Mouse (Mus musculus) heart, postnatal 0 days (tissue): ENCODE results near the gene Lrrc75a. TPM values are rescaled to one million over a fixed set of nuclear protein-coding genes. Genes with fewer than 3 reads are reported as not detected.

ENCODE experiments used
- ATAC-seq: fragments of 200-750 bp; cut with Nextera tagmentation; 2 replicates; pipeline ENCODE4 v1.8.0; 2017; ENCODE audit warnings: low read depth, moderate number of reproducible peaks, moderate library complexity; ENCODE audit not compliant: insufficient read depth
- DNase-seq: peaks from one replicate; pipeline ENCODE4 v3.0.0-alpha.2; 2016; ENCODE audit warnings: low spot score
- H3K27ac ChIP-seq: fragments of 300-500 bp; sonication (generic); 2 replicates; pipeline ENCODE4 v1.5.1; 2014; ENCODE audit warnings: low read depth, mild to moderate bottlenecking
- H3K27me3 ChIP-seq: fragments of 300-500 bp; sonication (generic); 2 replicates; pipeline ENCODE4 v1.6.1; 2014; ENCODE audit warnings: low read length, mixed read lengths; ENCODE audit not compliant: control insufficient read depth, insufficient read depth
- H3K36me3 ChIP-seq: fragments of 300-500 bp; sonication (generic); replicated peaks from 2 replicates; pipeline ENCODE4 v1.6.1; 2014; ENCODE audit warnings: low read length, mixed read lengths; ENCODE audit not compliant: control insufficient read depth, insufficient read depth
- H3K4me1 ChIP-seq: fragments of 300-500 bp; sonication (generic); 2 replicates; pipeline ENCODE4 v1.6.1; 2014; ENCODE audit warnings: antibody characterized with exemption; ENCODE audit not compliant: control insufficient read depth, insufficient read depth
- H3K4me2 ChIP-seq: fragments of 300-500 bp; sonication (generic); 2 replicates; pipeline ENCODE4 v1.6.1; 2014; ENCODE audit warnings: low read depth, mild to moderate bottlenecking, low read length, moderate library complexity
- H3K4me3 ChIP-seq: fragments of 300-500 bp; sonication (generic); 2 replicates; pipeline ENCODE4 v1.5.1; 2014; ENCODE audit warnings: low read depth, low read length
- H3K9ac ChIP-seq: fragments of 300-500 bp; sonication (generic); replicated peaks from 2 replicates; pipeline ENCODE4 v1.6.1; 2014; ENCODE audit warnings: low read depth, low read length, mixed read lengths
- H3K9me3 ChIP-seq: fragments of 300-500 bp; sonication (generic); replicated peaks from 2 replicates; pipeline ENCODE4 v1.6.1; 2016; ENCODE audit warnings: low read length; ENCODE audit not compliant: control insufficient read depth
- CTCF ChIP-seq: IDR thresholded peaks from 2 replicates; pipeline ENCODE4 v1.5.1; 2016; ENCODE audit warnings: antibody characterized with exemption, control low read depth, low read depth
- EP300 ChIP-seq: IDR thresholded peaks from 2 replicates; pipeline ENCODE4 v1.6.1; 2016; ENCODE audit warnings: antibody characterized with exemption, low read depth
- WGBS: fragments of 180-500 bp; shearing (Covaris S2); extraction: QIAGEN DNeasy Blood & Tissue Kit; methylation state at CpG from one replicate; pipeline ENCODE4 v1.1.7; 2014; 5-methylcytosine and 5-hydroxymethylcytosine counted together
- polyA plus RNA-seq: library from polyadenylated mRNA; unstranded; fragments of >200 nt; fragmentation: Nextera tagmentation; extraction: Ambion mirVana; gene quantifications from 2 replicates; pipeline ENCODE4 v1.2.1, GENCODE M21; 2015
- total RNA-seq: library from RNA; depleted of rRNA; stranded (reverse); fragments of >200 nt; gene quantifications from 2 replicates; pipeline ENCODE4 v1.2.3, GENCODE M21; 2014; ENCODE audit warnings: low replicate concordance

Lrrc75a gene
- total and polyA plus RNA-seq, 2 experiments from 2014 or later = 9.6 to 33.9 TPM

DNA sequence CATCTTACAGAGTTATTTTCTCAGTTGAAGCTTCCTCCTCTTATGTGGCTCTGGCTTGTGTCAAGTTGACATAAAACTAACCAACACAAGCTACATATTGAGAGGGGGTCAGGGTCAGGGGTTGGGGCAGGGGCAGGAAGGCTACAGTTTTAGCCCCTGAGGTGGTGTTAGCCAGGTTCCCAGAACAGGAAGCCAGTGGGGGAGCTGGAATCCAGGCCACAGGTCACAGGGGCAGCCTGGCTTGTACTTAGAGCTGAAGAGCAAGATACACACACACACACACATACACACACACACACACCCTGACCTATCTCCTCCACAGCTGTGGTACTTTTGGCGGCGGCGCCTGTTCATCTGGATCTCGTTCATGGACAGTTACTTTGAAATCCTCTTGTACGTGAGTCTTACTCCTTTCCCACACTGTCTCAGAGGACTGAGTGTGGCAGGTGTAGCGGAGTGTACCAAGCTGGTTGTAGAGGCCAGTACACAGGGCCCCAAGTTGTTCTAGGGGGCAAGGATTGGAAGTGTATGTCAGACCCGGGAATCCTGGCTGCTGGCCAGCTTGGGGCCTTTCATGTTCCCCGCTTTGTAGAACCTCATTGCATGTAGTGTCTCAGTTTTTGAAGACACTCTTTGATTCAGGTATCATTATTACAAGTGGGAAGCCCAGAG lies 56.3 kb downstream of the Lrrc75a start:
- Histone ChIP-seq H3K27me3 (no peaks in the 10 kb centered on the region), H3K36me3 (no peaks in the 10 kb centered on the region), H3K9ac (no peak overlapping the region), H3K27ac (no peak overlapping the region), H3K9me3 (no peaks in the 10 kb centered on the region), H3K4me1 (peaks cover 10% of the 10 kb centered on the region; the same call in 1 of the 2 replicates), H3K4me2 (no peak overlapping the region), H3K4me3 (no peak overlapping the region)
- peak; percentile 49 for ATAC-seq
- DNase-seq = no peak
- WGBS = 44% methylated on average over 8 of the region's 8 CpGs
- TF ChIP-seq EP300 = no peak
- TF ChIP-seq CTCF = no peak

DNA sequence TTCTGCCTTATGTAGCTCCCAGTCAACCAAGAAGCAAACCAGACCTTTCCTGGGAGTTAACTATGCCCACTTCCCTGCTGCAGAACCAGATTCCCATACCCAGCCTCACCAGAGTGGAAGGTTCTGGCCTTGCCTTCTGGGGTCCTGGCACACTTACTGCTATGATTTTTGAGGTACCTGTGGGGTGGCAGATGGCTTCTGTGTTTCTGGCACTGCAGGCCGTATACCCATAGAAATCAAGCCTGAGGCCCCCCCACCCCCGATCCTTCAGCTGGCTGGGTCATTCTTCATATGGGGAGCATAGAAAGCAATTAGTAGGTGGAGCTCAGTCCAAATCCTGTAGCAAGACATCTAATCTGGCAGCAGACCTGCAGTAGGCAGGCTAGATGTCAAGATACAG lies 57.3 kb downstream of the Lrrc75a start:
- DNase-seq (no peak), ATAC-seq (no peak)
- no peak overlapping the region for H3K4me3 ChIP-seq
- no peak overlapping the region for H3K4me2 ChIP-seq
- no peaks in the 10 kb centered on the region for H3K27me3 ChIP-seq
- H3K9me3 ChIP-seq = no peaks in the 10 kb centered on the region
- H3K36me3 ChIP-seq = no peaks in the 10 kb centered on the region
- H3K4me1 ChIP-seq = peaks cover 10% of the 10 kb centered on the region; the same call in 1 of the 2 replicates
- no peak for TF ChIP-seq EP300
- no peak for TF ChIP-seq CTCF
- whole genome bisulfite sequencing = 81% methylated on average over 2 of the region's 2 CpGs
- no peak overlapping the region for H3K27ac ChIP-seq
- H3K9ac ChIP-seq = no peak overlapping the region

DNA sequence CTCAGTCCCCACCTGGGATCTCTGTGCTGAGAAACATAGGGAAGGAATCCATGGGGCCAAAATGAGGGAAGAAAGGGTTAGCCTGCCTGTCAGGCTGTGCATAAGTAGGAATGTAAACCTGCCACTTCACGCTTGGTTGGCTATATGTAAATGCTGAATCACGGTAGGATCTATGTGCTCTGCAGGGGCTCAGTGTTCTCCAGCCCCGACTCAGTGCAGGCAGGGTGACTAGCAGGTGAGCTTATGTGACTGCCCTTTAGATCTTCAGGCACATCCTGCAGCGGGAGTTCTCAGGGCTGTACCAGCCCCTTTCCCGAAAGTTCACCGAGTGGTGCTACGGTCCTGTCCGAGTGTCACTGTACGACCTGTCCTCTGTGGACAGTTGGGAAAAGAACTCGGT lies 58.9 kb downstream of the Lrrc75a start:
- no peak for ATAC-seq
- no peak overlapping the region for H3K27ac ChIP-seq
- H3K27me3 ChIP-seq = no peaks in the 10 kb centered on the region
- H3K4me3 ChIP-seq = no peak overlapping the region
- 86% methylated on average over 10 of the region's 10 CpGs for WGBS
- no peak for DNase-seq
- H3K36me3 ChIP-seq = no peaks in the 10 kb centered on the region
- no peaks in the 10 kb centered on the region for H3K9me3 ChIP-seq
- H3K4me1 ChIP-seq = peaks cover 10% of the 10 kb centered on the region; the same call in 1 of the 2 replicates
- no peak overlapping the region for H3K4me2 ChIP-seq
- H3K9ac ChIP-seq = no peak overlapping the region
- no peak for TF ChIP-seq EP300
- TF ChIP-seq CTCF = no peak

DNA sequence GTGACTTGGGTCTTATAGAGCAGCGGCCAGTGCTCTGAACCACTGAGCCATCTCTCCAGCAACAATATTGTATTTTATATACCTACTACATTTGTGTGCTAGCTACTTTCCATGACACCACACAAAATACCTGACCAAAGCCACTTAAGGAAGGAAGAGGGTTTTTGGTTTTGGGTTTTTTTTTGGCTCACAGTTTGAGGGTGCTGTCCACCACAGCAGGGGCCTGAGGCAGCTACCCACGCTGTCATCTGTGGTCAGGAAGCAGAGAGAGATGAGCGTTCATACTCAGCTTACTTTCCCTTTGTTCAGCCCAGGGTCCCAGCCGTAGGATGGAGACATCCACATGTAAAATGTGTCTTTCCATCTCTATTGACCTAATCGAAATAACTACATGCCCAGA lies 61.3 kb downstream of the Lrrc75a start:
- WGBS = 83% methylated on average over 5 of the region's 5 CpGs

DNA sequence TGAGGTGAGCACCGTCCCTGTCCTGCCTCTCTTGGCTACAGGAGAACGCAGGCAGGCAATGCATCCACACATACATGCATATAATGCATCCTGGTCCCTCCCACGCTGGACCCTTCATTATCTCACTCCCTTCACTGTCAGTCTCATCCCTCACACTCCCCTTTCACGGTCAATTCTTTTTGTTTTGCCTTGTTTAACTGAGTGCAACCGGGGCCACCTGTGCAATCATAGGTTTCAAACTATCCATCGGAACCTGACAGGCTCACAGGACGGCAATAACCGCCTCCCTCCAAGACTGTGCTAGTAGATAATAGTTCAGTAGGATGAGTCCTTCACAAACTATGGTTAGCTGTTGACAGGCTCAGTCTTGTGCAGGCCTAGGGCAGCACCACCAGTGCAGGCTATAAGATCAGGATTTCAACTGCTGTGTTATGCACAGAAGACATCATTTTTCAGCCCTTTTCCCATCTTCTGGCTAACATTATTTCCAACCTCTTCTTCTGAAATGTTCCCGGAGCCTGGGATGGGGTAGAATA lies 63.6 kb downstream of the Lrrc75a start:
- no peaks in the 10 kb centered on the region for H3K27me3 ChIP-seq
- H3K9ac ChIP-seq = no peak overlapping the region
- H3K27ac ChIP-seq = no peak overlapping the region
- ATAC-seq = no peak
- no peak overlapping the region for H3K4me2 ChIP-seq
- H3K9me3 ChIP-seq = no peaks in the 10 kb centered on the region
- DNase-seq = no peak
- H3K36me3 ChIP-seq = no peaks in the 10 kb centered on the region
- TF ChIP-seq EP300 (no peak), CTCF (no peak)
- WGBS = 79% methylated on average over 9 of the region's 9 CpGs
- no peak overlapping the region for H3K4me3 ChIP-seq
- no peaks in the 10 kb centered on the region for H3K4me1 ChIP-seq

More for the DNA sequence above, 61.3 kb downstream of the Lrrc75a start:
- H3K9me3 ChIP-seq = no peaks in the 10 kb centered on the region
- H3K36me3 ChIP-seq = no peaks in the 10 kb centered on the region
- no peaks in the 10 kb centered on the region for H3K27me3 ChIP-seq
- no peak overlapping the region for H3K9ac ChIP-seq
- DNase-seq (no peak), ATAC-seq (no peak)
- peaks cover 7% of the 10 kb centered on the region; the same call in 1 of the 2 replicates for H3K4me1 ChIP-seq
- TF ChIP-seq EP300 (no peak), CTCF (no peak)
- no peak overlapping the region for H3K27ac ChIP-seq
- no peak overlapping the region for H3K4me2 ChIP-seq
- no peak overlapping the region for H3K4me3 ChIP-seq
